Mouse (Mus musculus): Measurements from ENCODE around the gene Gtf3a. TPM values are rescaled to one million over a fixed set of nuclear protein-coding genes. Genes with fewer than 3 reads are reported as not detected.
"Not testable (repeated sequence)": the region's sequence is repeated elsewhere in the genome, so short reads cannot be mapped to it uniquely, and the experiment has no call there.

The Gtf3a gene
- polyA plus RNA-seq, 1 experiment: 6.2 TPM

- no peaks in the 10 kb centered on the region for H3K9me3 ChIP-seq (ENCODE audit: control insufficient read depth, low read length)
- no peak overlapping the region for H3K4me3 ChIP-seq (replicated peaks)
- H3K4me1 ChIP-seq (ENCODE audit: control insufficient read depth): no peaks in the 10 kb centered on the region
- no peak for TF ChIP-seq GATA1 (IDR thresholded peaks at IDR 0.05; ENCODE audit: low read length)
- TF ChIP-seq TAL1 (IDR thresholded peaks at IDR 0.05; ENCODE audit: low read length): no peak
- H3K36me3 ChIP-seq (ENCODE audit: control insufficient read depth): no peaks in the 10 kb centered on the region
- no peaks in the 10 kb centered on the region for H3K27me3 ChIP-seq (ENCODE audit: control insufficient read depth)
Measured at GRCm38 (mm10) chr5:146931422-146931821, 17.0 kb upstream of the Gtf3a start.

GRCm38 (mm10) chr5:146931904-146932553, 16.4 kb upstream of the Gtf3a start:
- H3K27me3 ChIP-seq (ENCODE audit: control insufficient read depth): no peaks in the 10 kb centered on the region
- no peaks in the 10 kb centered on the region for H3K4me1 ChIP-seq (ENCODE audit: control insufficient read depth)
- H3K4me3 ChIP-seq (replicated peaks): no peak overlapping the region
- H3K36me3 ChIP-seq (ENCODE audit: control insufficient read depth): no peaks in the 10 kb centered on the region
- no peak for TF ChIP-seq GATA1 (IDR thresholded peaks at IDR 0.05; ENCODE audit: low read length)
- no peak for TF ChIP-seq TAL1 (IDR thresholded peaks at IDR 0.05; ENCODE audit: low read length)
- H3K9me3 ChIP-seq (ENCODE audit: control insufficient read depth, low read length): no peaks in the 10 kb centered on the region

- Histone ChIP-seq H3K36me3 (ENCODE audit: control insufficient read depth) (no peaks in the 10 kb centered on the region), H3K4me3 (replicated peaks) (no peak overlapping the region), H3K4me1 (ENCODE audit: control insufficient read depth) (no peaks in the 10 kb centered on the region), H3K27me3 (ENCODE audit: control insufficient read depth) (no peaks in the 10 kb centered on the region), H3K9me3 (ENCODE audit: control insufficient read depth, low read length) (peaks cover 3% of the 10 kb centered on the region; the same call in 1 of the 2 replicates)
- no peak for TF ChIP-seq TAL1 (IDR thresholded peaks at IDR 0.05; ENCODE audit: low read length)
- TF ChIP-seq GATA1 (IDR thresholded peaks at IDR 0.05; ENCODE audit: low read length): no peak
Measured at GRCm38 (mm10) chr5:146933466-146933865, 15.0 kb upstream of the Gtf3a start.

GRCm38 (mm10) chr5:146937541-146938503, 10.6 kb upstream of the Gtf3a start:
- Histone ChIP-seq H3K36me3 (ENCODE audit: control insufficient read depth) (no peaks in the 10 kb centered on the region), H3K9me3 (ENCODE audit: control insufficient read depth, low read length) (peaks cover 8% of the 10 kb centered on the region), H3K4me1 (ENCODE audit: control insufficient read depth) (no peaks in the 10 kb centered on the region; the same call in 1 of the 2 replicates), H3K4me3 (replicated peaks) (no peak overlapping the region), H3K27me3 (ENCODE audit: control insufficient read depth) (no peaks in the 10 kb centered on the region)
- TF ChIP-seq TAL1 (IDR thresholded peaks at IDR 0.05; ENCODE audit: low read length) (no peak), GATA1 (IDR thresholded peaks at IDR 0.05; ENCODE audit: low read length) (no peak)

- Histone ChIP-seq H3K4me3 (replicated peaks) (no peak overlapping the region), H3K36me3 (ENCODE audit: control insufficient read depth) (no peaks in the 10 kb centered on the region), H3K27me3 (ENCODE audit: control insufficient read depth) (no peaks in the 10 kb centered on the region), H3K4me1 (ENCODE audit: control insufficient read depth) (no peaks in the 10 kb centered on the region; the same call in 1 of the 2 replicates), H3K9me3 (ENCODE audit: control insufficient read depth, low read length) (peaks cover 10% of the 10 kb centered on the region)
- TF ChIP-seq GATA1 (IDR thresholded peaks at IDR 0.05; ENCODE audit: low read length) (no peak), TAL1 (IDR thresholded peaks at IDR 0.05; ENCODE audit: low read length) (no peak)
Measured at GRCm38 (mm10) chr5:146939109-146939796, 9.2 kb upstream of the Gtf3a start.

- Histone ChIP-seq H3K4me3 (replicated peaks) (no peak overlapping the region), H3K27me3 (ENCODE audit: control insufficient read depth) (no peaks in the 10 kb centered on the region), H3K9me3 (ENCODE audit: control insufficient read depth, low read length) (peaks cover 14% of the 10 kb centered on the region), H3K4me1 (ENCODE audit: control insufficient read depth) (no peaks in the 10 kb centered on the region; the same call in 1 of the 2 replicates), H3K36me3 (ENCODE audit: control insufficient read depth) (no peaks in the 10 kb centered on the region)
- TF ChIP-seq GATA1 (IDR thresholded peaks at IDR 0.05; ENCODE audit: low read length) (no peak), TAL1 (IDR thresholded peaks at IDR 0.05; ENCODE audit: low read length) (no peak)
Measured at GRCm38 (mm10) chr5:146940219-146940618, 8.2 kb upstream of the Gtf3a start.

- not testable (repeated sequence) for H3K4me1 ChIP-seq (ENCODE audit: control insufficient read depth); H3K36me3 ChIP-seq (ENCODE audit: control insufficient read depth); H3K4me3 ChIP-seq (replicated peaks); H3K27me3 ChIP-seq (ENCODE audit: control insufficient read depth)
- H3K9me3 ChIP-seq (ENCODE audit: control insufficient read depth, low read length): peaks cover 14% of the 10 kb centered on the region
Measured at GRCm38 (mm10) chr5:146941939-146942338, 6.5 kb upstream of the Gtf3a start.

- Histone ChIP-seq H3K4me3 (replicated peaks) (no peak overlapping the region), H3K36me3 (ENCODE audit: control insufficient read depth) (no peaks in the 10 kb centered on the region), H3K9me3 (ENCODE audit: control insufficient read depth, low read length) (peaks cover 14% of the 10 kb centered on the region), H3K4me1 (ENCODE audit: control insufficient read depth) (peaks cover 5% of the 10 kb centered on the region), H3K27me3 (ENCODE audit: control insufficient read depth) (no peaks in the 10 kb centered on the region)
- TF ChIP-seq TAL1 (IDR thresholded peaks at IDR 0.05; ENCODE audit: low read length): no peak
Measured at GRCm38 (mm10) chr5:146942965-146943364, 5.5 kb upstream of the Gtf3a start.

- Histone ChIP-seq H3K4me3 (replicated peaks) (no peak overlapping the region), H3K36me3 (ENCODE audit: control insufficient read depth) (no peaks in the 10 kb centered on the region), H3K9me3 (ENCODE audit: control insufficient read depth, low read length) (peaks cover 6% of the 10 kb centered on the region), H3K4me1 (ENCODE audit: control insufficient read depth) (peaks cover 19% of the 10 kb centered on the region), H3K27me3 (ENCODE audit: control insufficient read depth) (no peaks in the 10 kb centered on the region)
- TF ChIP-seq GATA1 (IDR thresholded peaks at IDR 0.05; ENCODE audit: low read length) (no peak), TAL1 (IDR thresholded peaks at IDR 0.05; ENCODE audit: low read length) (no peak)
Measured at GRCm38 (mm10) chr5:146944568-146944967, 3.9 kb upstream of the Gtf3a start.

Measured in erythroblast, embryonic 14.5 days (primary cell).